Mouse (Mus musculus) heart, adult 2 months (tissue): ENCODE results near the gene Hyal3.
A peak's percentile ranks its signal among the peaks of the same experiment; 100 is the strongest.

ENCODE experiments used
- CTCF ChIP-seq: fragments of 200-600 bp; IDR thresholded peaks from 2 replicates; pipeline ENCODE4 v1.8.1; 2022; ENCODE audit warnings: antibody characterized with exemption, mild to moderate bottlenecking, moderate library complexity
- POLR2A ChIP-seq: fragments of 200-500 bp; IDR thresholded peaks from 2 replicates; pipeline ENCODE4 v1.6.1; 2011; ENCODE audit warnings: mild to moderate bottlenecking, low read depth, low read length, control low read depth; ENCODE audit not compliant: insufficient read depth

GRCm38 (mm10) chr9:107612945-107613569 lies 32.4 kb downstream of the Hyal3 start:
- peak; percentile 34 for TF ChIP-seq CTCF
- 0 out of 2 replicates have a peak, but pooled peaks have one; percentile 4 for TF ChIP-seq POLR2A
